Mouse (Mus musculus) liver, embryonic 16.5 days (tissue): Measurements from ENCODE around the gene Ppp4r3a. TPM values are rescaled to one million over a fixed set of nuclear protein-coding genes. Genes with fewer than 3 reads are reported as not detected.
A peak's percentile ranks its signal among the peaks of the same experiment; 100 is the strongest.

ENCODE experiments used
- ATAC-seq: fragments of 200-750 bp; cut with Nextera tagmentation; 2 replicates; pipeline ENCODE4 v1.8.0; 2017; ENCODE audit warnings: low read depth, mild to moderate bottlenecking, moderate number of reproducible peaks, moderate library complexity
- H3K27ac ChIP-seq: fragments of 300-500 bp; sonication (generic); 2 replicates; pipeline ENCODE4 v1.5.1; 2014; ENCODE audit warnings: mild to moderate bottlenecking, low read length
- H3K27me3 ChIP-seq: fragments of 300-500 bp; sonication (generic); 2 replicates; pipeline ENCODE4 v1.6.1; 2014; ENCODE audit warnings: low read depth, low read length, mixed read lengths; ENCODE audit not compliant: control insufficient read depth, insufficient read depth
- H3K36me3 ChIP-seq: fragments of 300-500 bp; sonication (generic); 2 replicates; pipeline ENCODE4 v1.6.1; 2014; ENCODE audit warnings: mild to moderate bottlenecking; ENCODE audit not compliant: control insufficient read depth, insufficient read depth
- H3K4me1 ChIP-seq: fragments of 300-500 bp; sonication (generic); 2 replicates; pipeline ENCODE4 v1.6.1; 2014; ENCODE audit warnings: low read depth, low read length, mixed read lengths; ENCODE audit not compliant: control insufficient read depth
- H3K4me2 ChIP-seq: fragments of 300-500 bp; sonication (generic); 2 replicates; pipeline ENCODE4 v1.6.1; 2014; ENCODE audit warnings: low read depth, low read length, mixed read lengths
- H3K4me3 ChIP-seq: fragments of 300-500 bp; sonication (generic); 2 replicates; pipeline ENCODE4 v1.5.1; 2014; ENCODE audit warnings: low read depth, mild to moderate bottlenecking, low read length
- H3K9ac ChIP-seq: fragments of 300-500 bp; sonication (generic); 2 replicates; pipeline ENCODE4 v1.6.1; 2014; ENCODE audit warnings: low read depth, low read length
- H3K9me3 ChIP-seq: fragments of 300-500 bp; sonication (generic); replicated peaks from 2 replicates; pipeline ENCODE4 v1.6.1; 2016; ENCODE audit warnings: low read length; ENCODE audit not compliant: control insufficient read depth
- WGBS: fragments of 180-500 bp; shearing (Covaris S2); extraction: QIAGEN DNeasy Blood & Tissue Kit; methylation state at CpG from one replicate; pipeline ENCODE4 v1.1.7; 2014; ENCODE audit not compliant: insufficient replicate concordance; 5-methylcytosine and 5-hydroxymethylcytosine counted together
- polyA plus RNA-seq: library from polyadenylated mRNA; unstranded; fragments of >200 nt; fragmentation: Nextera tagmentation; extraction: Ambion mirVana; gene quantifications from 2 replicates; pipeline ENCODE4 v1.2.1, GENCODE M21; 2015

Gene Ppp4r3a
- polyA plus RNA-seq, 1 experiment from 2014 or later, result 15.0 TPM

GRCm38 (mm10) chr12:101012197-101013077 lies 71.1 kb downstream of the Ppp4r3a start:
- no peaks in the 10 kb centered on the region for H3K9me3 ChIP-seq
- ATAC-seq, result no peak
- 53% methylated on average over 17 of the region's 17 CpGs for WGBS

GRCm38 (mm10) chr12:101011017-101011416 lies 72.5 kb downstream of the Ppp4r3a start:
- H3K36me3 ChIP-seq, result no peaks in the 10 kb centered on the region
- no peak overlapping the region for H3K4me3 ChIP-seq
- H3K27ac ChIP-seq, result no peak overlapping the region
- no peak for ATAC-seq
- H3K9ac ChIP-seq, result no peak overlapping the region
- H3K4me2 ChIP-seq, result no peak overlapping the region
- H3K27me3 ChIP-seq, result no peaks in the 10 kb centered on the region
- peaks cover 80% of the 10 kb centered on the region for H3K4me1 ChIP-seq
- no peaks in the 10 kb centered on the region for H3K9me3 ChIP-seq
- 80% methylated on average over 7 of the region's 7 CpGs for WGBS

More at GRCm38 (mm10) chr12:101012197-101013077, 71.1 kb downstream of the Ppp4r3a start:
- no peaks in the 10 kb centered on the region for H3K36me3 ChIP-seq
- H3K27me3 ChIP-seq, result no peaks in the 10 kb centered on the region
- H3K4me1 ChIP-seq, result peaks cover 88% of the 10 kb centered on the region
- no peak overlapping the region for H3K4me3 ChIP-seq
- no peak overlapping the region for H3K4me2 ChIP-seq
- H3K9ac ChIP-seq, result peak overlapping the region; percentile 10; the same call in 1 of the 2 replicates
- H3K27ac ChIP-seq, result no peak overlapping the region

GRCm38 (mm10) chr12:101010148-101010920 lies 73.2 kb downstream of the Ppp4r3a start:
- Histone ChIP-seq H3K4me2 (peak overlapping the region; percentile 32), H3K4me1 (peaks cover 77% of the 10 kb centered on the region), H3K36me3 (no peaks in the 10 kb centered on the region), H3K27ac (peak overlapping the region; percentile 32; the same call in 1 of the 2 replicates), H3K9me3 (no peaks in the 10 kb centered on the region), H3K27me3 (no peaks in the 10 kb centered on the region), H3K9ac (peak overlapping the region; percentile 28; the same call in 1 of the 2 replicates), H3K4me3 (no peak overlapping the region)
- ATAC-seq, result peak; percentile 48
- WGBS, result 39% methylated on average over 10 of the region's 10 CpGs

GRCm38 (mm10) chr12:101009225-101009624 lies 74.3 kb downstream of the Ppp4r3a start:
- no peak overlapping the region; the same call in 1 of the 2 replicates for H3K27ac ChIP-seq
- no peak overlapping the region for H3K9ac ChIP-seq
- no peaks in the 10 kb centered on the region for H3K27me3 ChIP-seq
- peaks cover 67% of the 10 kb centered on the region for H3K4me1 ChIP-seq
- no peak overlapping the region for H3K4me3 ChIP-seq
- H3K36me3 ChIP-seq, result no peaks in the 10 kb centered on the region
- WGBS, result 67% methylated on average over 4 of the region's 4 CpGs
- ATAC-seq, result no peak
- H3K4me2 ChIP-seq, result no peak overlapping the region
- H3K9me3 ChIP-seq, result no peaks in the 10 kb centered on the region

GRCm38 (mm10) chr12:101008648-101009047 lies 74.9 kb downstream of the Ppp4r3a start:
- no peaks in the 10 kb centered on the region for H3K27me3 ChIP-seq
- no peak overlapping the region for H3K4me2 ChIP-seq
- H3K9me3 ChIP-seq, result no peaks in the 10 kb centered on the region
- no peak for ATAC-seq
- peaks cover 61% of the 10 kb centered on the region for H3K4me1 ChIP-seq
- no peaks in the 10 kb centered on the region for H3K36me3 ChIP-seq
- H3K4me3 ChIP-seq, result no peak overlapping the region
- 42% methylated on average over 4 of the region's 4 CpGs for WGBS
- no peak overlapping the region for H3K9ac ChIP-seq
- H3K27ac ChIP-seq, result peak overlapping the region; percentile 14; the same call in 1 of the 2 replicates

GRCm38 (mm10) chr12:101007968-101008481 lies 75.5 kb downstream of the Ppp4r3a start:
- Histone ChIP-seq H3K4me2 (no peak overlapping the region), H3K4me3 (no peak overlapping the region), H3K27ac (no peak overlapping the region), H3K4me1 (peaks cover 61% of the 10 kb centered on the region), H3K9ac (no peak overlapping the region), H3K36me3 (no peaks in the 10 kb centered on the region), H3K9me3 (no peaks in the 10 kb centered on the region), H3K27me3 (no peaks in the 10 kb centered on the region)
- no peak for ATAC-seq
- 56% methylated on average over 10 of the region's 10 CpGs for WGBS

DNA sequence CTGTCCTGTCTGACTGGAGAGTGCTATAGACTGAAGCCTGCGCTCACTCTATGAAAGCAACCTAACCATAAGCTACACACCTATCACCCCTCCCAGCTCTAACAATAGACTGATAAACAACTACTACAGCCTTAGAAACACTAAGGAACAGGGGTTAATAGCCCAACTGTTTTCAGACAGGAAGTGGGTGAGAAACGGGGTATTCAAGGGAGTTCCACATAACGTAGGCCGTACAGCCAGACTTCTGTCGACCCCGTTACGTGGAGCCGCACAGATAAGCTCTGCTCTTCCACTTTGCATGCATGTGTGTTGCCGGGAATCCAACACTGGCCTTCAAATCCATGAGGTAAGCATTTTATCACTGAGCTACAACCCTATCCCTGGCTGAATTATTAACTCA lies 76.1 kb downstream of the Ppp4r3a start:
- H3K4me2 ChIP-seq, result no peak overlapping the region
- no peak overlapping the region for H3K9ac ChIP-seq
- no peaks in the 10 kb centered on the region for H3K9me3 ChIP-seq
- no peak overlapping the region for H3K4me3 ChIP-seq
- no peaks in the 10 kb centered on the region for H3K36me3 ChIP-seq
- no peak for ATAC-seq
- no peaks in the 10 kb centered on the region for H3K27me3 ChIP-seq
- WGBS, result 24% methylated on average over 9 of the region's 9 CpGs
- peaks cover 58% of the 10 kb centered on the region for H3K4me1 ChIP-seq
- no peak overlapping the region for H3K27ac ChIP-seq

- 82% methylated on average over 12 of the region's 12 CpGs for WGBS
- H3K36me3 ChIP-seq, result no peaks in the 10 kb centered on the region
These were observed 77.7 kb downstream of the Ppp4r3a start for GRCm38 (mm10) chr12:101005665-101006420.

More at GRCm38 (mm10) chr12:101005665-101006420, 77.7 kb downstream of the Ppp4r3a start:
- no peaks in the 10 kb centered on the region for H3K27me3 ChIP-seq
- no peak overlapping the region for H3K9ac ChIP-seq
- peaks cover 52% of the 10 kb centered on the region for H3K4me1 ChIP-seq
- no peaks in the 10 kb centered on the region for H3K9me3 ChIP-seq
- no peak overlapping the region for H3K4me2 ChIP-seq
- H3K27ac ChIP-seq, result no peak overlapping the region
- H3K4me3 ChIP-seq, result no peak overlapping the region
- ATAC-seq, result no peak
